Mouse (Mus musculus): ENCODE results near the gene Fbxo34. TPM values are rescaled to one million over a fixed set of nuclear protein-coding genes. Genes with fewer than 3 reads are reported as not detected.
"Not testable (repeated sequence)": the region's sequence is repeated elsewhere in the genome, so short reads cannot be mapped to it uniquely, and the experiment has no call there.

The Fbxo34 gene
- polyA plus RNA-seq, 1 experiment: 61.0 TPM

- Histone ChIP-seq H3K4me1 (ENCODE audit: control insufficient read depth, insufficient read depth, low read length) (peaks cover 14% of the 10 kb centered on the region), H3K27ac (ENCODE audit: insufficient read depth, low read length) (peak overlapping the region; percentile 91), H3K4me3 (ENCODE audit: insufficient read depth, low read length) (no peak overlapping the region)
- TF ChIP-seq CTCF (IDR thresholded peaks at IDR 0.05; ENCODE audit: extremely low read depth, insufficient read depth, low read length) (no peak), POLR2A (IDR thresholded peaks at IDR 0.05; ENCODE audit: extremely low read depth, insufficient read depth, low read length) (no peak)
Measured at GRCm38 (mm10) chr14:47525374-47525773, 75.2 kb downstream of the Fbxo34 start.

- TF ChIP-seq POLR2A (IDR thresholded peaks at IDR 0.05; ENCODE audit: extremely low read depth, insufficient read depth, low read length) (no peak), CTCF (IDR thresholded peaks at IDR 0.05; ENCODE audit: extremely low read depth, insufficient read depth, low read length) (no peak)
- H3K27ac ChIP-seq (ENCODE audit: insufficient read depth, low read length): peak overlapping the region; percentile 91
- H3K4me3 ChIP-seq (ENCODE audit: insufficient read depth, low read length): no peak overlapping the region
- H3K4me1 ChIP-seq (ENCODE audit: control insufficient read depth, insufficient read depth, low read length): peaks cover 13% of the 10 kb centered on the region
Measured at GRCm38 (mm10) chr14:47525861-47526260, 75.6 kb downstream of the Fbxo34 start.

GRCm38 (mm10) chr14:47527833-47528232 lies 77.6 kb downstream of the Fbxo34 start:
- H3K27ac ChIP-seq (ENCODE audit: insufficient read depth, low read length): peak overlapping the region; percentile 45; the same call in 1 of the 2 replicates

GRCm38 (mm10) chr14:47528293-47528692 lies 78.1 kb downstream of the Fbxo34 start:
- Histone ChIP-seq H3K4me1 (ENCODE audit: control insufficient read depth, insufficient read depth, low read length) (peaks cover 12% of the 10 kb centered on the region), H3K27ac (ENCODE audit: insufficient read depth, low read length) (peak overlapping the region; percentile 89), H3K4me3 (ENCODE audit: insufficient read depth, low read length) (no peak overlapping the region)
- TF ChIP-seq POLR2A (IDR thresholded peaks at IDR 0.05; ENCODE audit: extremely low read depth, insufficient read depth, low read length) (no peak), CTCF (IDR thresholded peaks at IDR 0.05; ENCODE audit: extremely low read depth, insufficient read depth, low read length) (no peak)

More at GRCm38 (mm10) chr14:47527833-47528232, 77.6 kb downstream of the Fbxo34 start:
- TF ChIP-seq POLR2A (IDR thresholded peaks at IDR 0.05; ENCODE audit: extremely low read depth, insufficient read depth, low read length) (no peak), CTCF (IDR thresholded peaks at IDR 0.05; ENCODE audit: extremely low read depth, insufficient read depth, low read length) (no peak)
- peaks cover 12% of the 10 kb centered on the region for H3K4me1 ChIP-seq (ENCODE audit: control insufficient read depth, insufficient read depth, low read length)
- no peak overlapping the region for H3K4me3 ChIP-seq (ENCODE audit: insufficient read depth, low read length)

- no peak overlapping the region for H3K4me3 ChIP-seq (ENCODE audit: insufficient read depth, low read length)
- peaks cover 16% of the 10 kb centered on the region for H3K4me1 ChIP-seq (ENCODE audit: control insufficient read depth, insufficient read depth, low read length)
- peak; percentile 67 for TF ChIP-seq CTCF (IDR thresholded peaks at IDR 0.05; ENCODE audit: extremely low read depth, insufficient read depth, low read length)
- TF ChIP-seq POLR2A (IDR thresholded peaks at IDR 0.05; ENCODE audit: extremely low read depth, insufficient read depth, low read length): no peak
- no peak overlapping the region for H3K27ac ChIP-seq (ENCODE audit: insufficient read depth, low read length)
Measured at GRCm38 (mm10) chr14:47529019-47529418, 78.8 kb downstream of the Fbxo34 start.

- not testable (repeated sequence) for H3K27ac ChIP-seq (ENCODE audit: insufficient read depth, low read length)
Measured at GRCm38 (mm10) chr14:47529592-47529991, 79.4 kb downstream of the Fbxo34 start.

GRCm38 (mm10) chr14:47532496-47532895 lies 82.3 kb downstream of the Fbxo34 start:
- Histone ChIP-seq H3K4me1 (ENCODE audit: control insufficient read depth, insufficient read depth, low read length) (peaks cover 8% of the 10 kb centered on the region; the same call in 1 of the 2 replicates), H3K4me3 (ENCODE audit: insufficient read depth, low read length) (no peak overlapping the region), H3K27ac (ENCODE audit: insufficient read depth, low read length) (no peak overlapping the region)
- TF ChIP-seq CTCF (IDR thresholded peaks at IDR 0.05; ENCODE audit: extremely low read depth, insufficient read depth, low read length): no peak
- no peak for TF ChIP-seq POLR2A (IDR thresholded peaks at IDR 0.05; ENCODE audit: extremely low read depth, insufficient read depth, low read length)

More at GRCm38 (mm10) chr14:47529592-47529991, 79.4 kb downstream of the Fbxo34 start:
- H3K4me1 ChIP-seq (ENCODE audit: control insufficient read depth, insufficient read depth, low read length): peaks cover 16% of the 10 kb centered on the region
- H3K4me3 ChIP-seq (ENCODE audit: insufficient read depth, low read length): not testable (repeated sequence)

GRCm38 (mm10) chr14:47533365-47534175 lies 83.3 kb downstream of the Fbxo34 start:
- H3K27ac ChIP-seq (ENCODE audit: insufficient read depth, low read length): no peak overlapping the region
- peaks cover 5% of the 10 kb centered on the region; the same call in 1 of the 2 replicates for H3K4me1 ChIP-seq (ENCODE audit: control insufficient read depth, insufficient read depth, low read length)
- TF ChIP-seq POLR2A (IDR thresholded peaks at IDR 0.05; ENCODE audit: extremely low read depth, insufficient read depth, low read length): no peak
- TF ChIP-seq CTCF (IDR thresholded peaks at IDR 0.05; ENCODE audit: extremely low read depth, insufficient read depth, low read length): peak; percentile 32; the same call in 1 of the 2 replicates
- H3K4me3 ChIP-seq (ENCODE audit: insufficient read depth, low read length): no peak overlapping the region

- Histone ChIP-seq H3K27ac (ENCODE audit: insufficient read depth, low read length) (no peak overlapping the region), H3K4me3 (ENCODE audit: insufficient read depth, low read length) (no peak overlapping the region), H3K4me1 (ENCODE audit: control insufficient read depth, insufficient read depth, low read length) (peaks cover 4% of the 10 kb centered on the region; the same call in 1 of the 2 replicates)
- TF ChIP-seq POLR2A (IDR thresholded peaks at IDR 0.05; ENCODE audit: extremely low read depth, insufficient read depth, low read length): no peak
- no peak for TF ChIP-seq CTCF (IDR thresholded peaks at IDR 0.05; ENCODE audit: extremely low read depth, insufficient read depth, low read length)
Measured at GRCm38 (mm10) chr14:47534176-47534525, 83.9 kb downstream of the Fbxo34 start.

GRCm38 (mm10) chr14:47535096-47535495 lies 84.9 kb downstream of the Fbxo34 start:
- Histone ChIP-seq H3K4me1 (ENCODE audit: control insufficient read depth, insufficient read depth, low read length) (peaks cover 4% of the 10 kb centered on the region; the same call in 1 of the 2 replicates), H3K27ac (ENCODE audit: insufficient read depth, low read length) (no peak overlapping the region), H3K4me3 (ENCODE audit: insufficient read depth, low read length) (no peak overlapping the region)
- no peak for TF ChIP-seq POLR2A (IDR thresholded peaks at IDR 0.05; ENCODE audit: extremely low read depth, insufficient read depth, low read length)
- no peak for TF ChIP-seq CTCF (IDR thresholded peaks at IDR 0.05; ENCODE audit: extremely low read depth, insufficient read depth, low read length)

All from cortical plate, adult 2 months (tissue).